Mouse (Mus musculus) intestine, embryonic 14.5 days (tissue): Measurements from ENCODE around the gene Olfr910. TPM values are rescaled to one million over a fixed set of nuclear protein-coding genes. Genes with fewer than 3 reads are reported as not detected.

Experiments used
- ATAC-seq: fragments of 200-750 bp; cut with Nextera tagmentation; replicated peaks from 2 replicates; pipeline ENCODE4 v1.8.0; 2017; ENCODE audit warnings: low read depth, moderate number of reproducible peaks, moderate TSS enrichment, moderate library complexity; ENCODE audit not compliant: low FRiP score, low TSS enrichment
- DNase-seq: peaks from one replicate; pipeline ENCODE4 v3.0.0-alpha.2; 2018; ENCODE audit warnings: low spot score
- H3K27ac ChIP-seq: fragments of 300-500 bp; sonication (generic); 2 replicates; pipeline ENCODE4 v1.5.1; 2014; ENCODE audit warnings: low read depth, mild to moderate bottlenecking, control low read depth
- H3K27me3 ChIP-seq: fragments of 300-500 bp; sonication (generic); replicated peaks from 2 replicates; pipeline ENCODE4 v1.6.1; 2014; ENCODE audit warnings: low read length, control low read depth; ENCODE audit not compliant: control insufficient read depth, insufficient read depth
- H3K36me3 ChIP-seq: fragments of 300-500 bp; sonication (generic); 2 replicates; pipeline ENCODE4 v1.6.1; 2014; ENCODE audit warnings: low read length, control low read depth; ENCODE audit not compliant: control insufficient read depth, insufficient read depth
- H3K4me1 ChIP-seq: fragments of 300-500 bp; sonication (generic); replicated peaks from 2 replicates; pipeline ENCODE4 v1.6.1; 2014; ENCODE audit warnings: low read length, control low read depth, mixed read lengths; ENCODE audit not compliant: control insufficient read depth, insufficient read depth
- H3K4me2 ChIP-seq: fragments of 300-500 bp; sonication (generic); 2 replicates; pipeline ENCODE4 v1.6.1; 2014; ENCODE audit warnings: low read length
- H3K4me3 ChIP-seq: fragments of 300-500 bp; sonication (generic); 2 replicates; pipeline ENCODE4 v1.5.1; 2014; ENCODE audit warnings: low read depth, low read length, control low read depth, mixed read lengths
- H3K9ac ChIP-seq: fragments of 300-500 bp; sonication (generic); 2 replicates; pipeline ENCODE4 v1.6.1; 2014; ENCODE audit warnings: mild to moderate bottlenecking, low read length
- H3K9me3 ChIP-seq: fragments of 300-500 bp; sonication (generic); 2 replicates; pipeline ENCODE4 v1.6.1; 2016; ENCODE audit warnings: low read length, control low read depth; ENCODE audit not compliant: control insufficient read depth
- WGBS: fragments of 180-500 bp; shearing (Covaris S2); extraction: QIAGEN DNeasy Blood & Tissue Kit; methylation state at CpG from one replicate; pipeline ENCODE4 v1.1.7; 2014; 5-methylcytosine and 5-hydroxymethylcytosine counted together
- polyA plus RNA-seq: library from polyadenylated mRNA; unstranded; fragments of >200 nt; fragmentation: Nextera tagmentation; extraction: Ambion mirVana; gene quantifications from 2 replicates; pipeline ENCODE4 v1.2.1, GENCODE M21; 2014

Olfr910 gene
- not detected in 2 replicates for polyA plus RNA-seq

- no peak within 1 kb of the TSS for H3K9ac ChIP-seq
- no peaks in the 10 kb centered on the region for H3K36me3 ChIP-seq
- ATAC-seq (no peak), DNase-seq (no peak)
- H3K4me1 ChIP-seq, result no peaks in the 10 kb centered on the region
- H3K27ac ChIP-seq, result no peak within 1 kb of the TSS
- no peak within 1 kb of the TSS for H3K4me2 ChIP-seq
- no peaks in the 10 kb centered on the region for H3K27me3 ChIP-seq
- no peak within 1 kb of the TSS for H3K4me3 ChIP-seq
- no peaks in the 10 kb centered on the region for H3K9me3 ChIP-seq
- WGBS, result 88% methylated on average over 2 of the region's 2 CpGs
These were observed at the start of gene Olfr910 for GRCm38 (mm10) chr9:38537549-38537948. Gene Olfr910, plus strand, starts transcription at chr9:38537849.

GRCm38 (mm10) chr9:38495501-38495900 is 42.1 kb upstream of the Olfr910 start, which contains the start of gene Olfr907:
Gene Olfr907, plus strand, starts transcription at chr9:38495801.
- no peaks in the 10 kb centered on the region for H3K9me3 ChIP-seq

GRCm38 (mm10) chr9:38512353-38512752 is 25.3 kb upstream of the Olfr910 start:
- 58% methylated on average over 2 of the region's 2 CpGs for WGBS
- H3K27ac ChIP-seq, result no peak overlapping the region
- no peaks in the 10 kb centered on the region for H3K36me3 ChIP-seq
- no peak overlapping the region for H3K9ac ChIP-seq
- H3K9me3 ChIP-seq, result no peaks in the 10 kb centered on the region
- no peaks in the 10 kb centered on the region for H3K27me3 ChIP-seq
- DNase-seq, result no peak
- no peak overlapping the region for H3K4me2 ChIP-seq
- H3K4me3 ChIP-seq, result no peak overlapping the region
- no peaks in the 10 kb centered on the region for H3K4me1 ChIP-seq
- ATAC-seq, result no peak

More at GRCm38 (mm10) chr9:38495501-38495900, 42.1 kb upstream of the Olfr910 start, which contains the start of gene Olfr907:
- no peaks in the 10 kb centered on the region for H3K4me1 ChIP-seq
- H3K9ac ChIP-seq, result no peak within 1 kb of the TSS
- no peak for ATAC-seq
- 86% methylated on average over 2 of the region's 2 CpGs for WGBS
- H3K4me3 ChIP-seq, result no peak within 1 kb of the TSS
- no peaks in the 10 kb centered on the region for H3K27me3 ChIP-seq
- H3K4me2 ChIP-seq, result no peak within 1 kb of the TSS
- no peaks in the 10 kb centered on the region for H3K36me3 ChIP-seq
- DNase-seq, result no peak
- no peak within 1 kb of the TSS for H3K27ac ChIP-seq

GRCm38 (mm10) chr9:38521280-38521679 is 16.4 kb upstream of the Olfr910 start, which contains the start of gene Olfr911-ps1:
Gene Olfr911-ps1, plus strand, starts transcription at chr9:38521580.
- no peak within 1 kb of the TSS for H3K4me3 ChIP-seq

GRCm38 (mm10) chr9:38579878-38580277 is 42.2 kb downstream of the Olfr910 start, which contains the start of gene Olfr912:
Gene Olfr912, plus strand, starts transcription at chr9:38580178.
- Histone ChIP-seq H3K4me2 (no peak within 1 kb of the TSS), H3K9me3 (no peaks in the 10 kb centered on the region), H3K9ac (no peak within 1 kb of the TSS), H3K4me3 (no peak within 1 kb of the TSS), H3K27me3 (no peaks in the 10 kb centered on the region), H3K36me3 (no peaks in the 10 kb centered on the region), H3K27ac (no peak within 1 kb of the TSS), H3K4me1 (no peaks in the 10 kb centered on the region)
- 81% methylated on average over 1 of the region's 1 CpGs for WGBS
- DNase-seq (no peak), ATAC-seq (no peak)

More at GRCm38 (mm10) chr9:38521280-38521679, 16.4 kb upstream of the Olfr910 start, which contains the start of gene Olfr911-ps1:
- 78% methylated on average over 1 of the region's 1 CpGs for WGBS
- Histone ChIP-seq H3K9ac (no peak within 1 kb of the TSS), H3K9me3 (no peaks in the 10 kb centered on the region), H3K36me3 (no peaks in the 10 kb centered on the region), H3K4me1 (no peaks in the 10 kb centered on the region), H3K27ac (no peak within 1 kb of the TSS), H3K27me3 (no peaks in the 10 kb centered on the region), H3K4me2 (no peak within 1 kb of the TSS)
- no peak for ATAC-seq
- DNase-seq, result no peak

Other genes with a start within 250 kb of the Olfr910 start
- not detected in 2 replicates for gene Olfr896-ps1, start 246.7 kb upstream of the Olfr910 start, polyA plus RNA-seq
- gene Olfr25, start 208.8 kb upstream of the Olfr910 start, polyA plus RNA-seq, result not detected in 2 replicates
- gene Olfr898, start 189.4 kb upstream of the Olfr910 start, polyA plus RNA-seq, result not detected in 2 replicates
- not detected in 2 replicates for gene Olfr250, start 171.0 kb upstream of the Olfr910 start, polyA plus RNA-seq
- gene Olfr251, start 160.8 kb upstream of the Olfr910 start, polyA plus RNA-seq, result not detected in 2 replicates
- gene Olfr147, start 136.2 kb upstream of the Olfr910 start, polyA plus RNA-seq, result not detected in 2 replicates
- gene Olfr901, start 108.4 kb upstream of the Olfr910 start, polyA plus RNA-seq, result not detected in 2 replicates
- gene Olfr902, start 90.2 kb upstream of the Olfr910 start, polyA plus RNA-seq, result not detected in 2 replicates
- gene Olfr904, start 74.7 kb upstream of the Olfr910 start, polyA plus RNA-seq, result not detected in 2 replicates
- not detected in 2 replicates for gene Olfr905, start 66.7 kb upstream of the Olfr910 start, polyA plus RNA-seq
- not detected in 2 replicates for gene Olfr906, start 50.8 kb upstream of the Olfr910 start, polyA plus RNA-seq
- not detected in 2 replicates for gene Olfr907, start 42.0 kb upstream of the Olfr910 start, polyA plus RNA-seq
- not detected in 2 replicates for gene Olfr911-ps1, start 16.3 kb upstream of the Olfr910 start, polyA plus RNA-seq
- gene Olfr912, start 42.3 kb downstream of the Olfr910 start, polyA plus RNA-seq, result not detected in 2 replicates
- not detected in 2 replicates for gene Olfr913, start 54.9 kb downstream of the Olfr910 start, polyA plus RNA-seq
- gene Olfr914, start 67.3 kb downstream of the Olfr910 start, polyA plus RNA-seq, result not detected in 2 replicates
- not detected in 2 replicates for gene Olfr916, start 122.0 kb downstream of the Olfr910 start, polyA plus RNA-seq
- not detected in 2 replicates for gene Olfr917, start 128.0 kb downstream of the Olfr910 start, polyA plus RNA-seq
- not detected in 2 replicates for gene Olfr918, start 136.8 kb downstream of the Olfr910 start, polyA plus RNA-seq
- gene Olfr919, start 165.8 kb downstream of the Olfr910 start, polyA plus RNA-seq, result not detected in 2 replicates
- 13.9 and 19.1 TPM in 2 replicates for gene Vwa5a, start 180.4 kb downstream of the Olfr910 start, polyA plus RNA-seq
- 0.05 TPM in 2 replicates for gene Olfr920, start 214.4 kb downstream of the Olfr910 start, polyA plus RNA-seq
- not detected in 2 replicates for gene Olfr921, start 235.2 kb downstream of the Olfr910 start, polyA plus RNA-seq